In the genomic region with DNA sequence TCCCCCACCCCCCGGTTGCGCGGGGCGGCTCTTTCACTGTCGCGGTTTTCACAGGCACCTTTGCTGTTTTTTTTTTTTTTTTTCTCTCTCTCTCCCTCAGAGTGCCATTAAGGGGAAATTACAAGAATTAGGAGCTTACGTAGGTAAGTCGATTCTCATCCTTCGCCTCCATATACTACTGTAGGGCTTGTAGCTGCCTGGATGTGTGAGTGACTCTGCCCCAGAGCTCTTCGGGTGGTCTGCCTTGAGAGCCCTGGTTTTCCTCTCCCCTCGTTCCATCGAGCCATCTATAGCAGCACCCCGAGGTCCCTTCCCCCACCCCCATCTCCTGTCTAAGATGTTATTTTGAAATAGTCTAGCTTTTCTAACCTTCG, we compare ENCODE assay signal across 8 mouse cellular contexts. TPM values are rescaled to one million over a fixed set of nuclear protein-coding genes. Genes with fewer than 3 reads are reported as not detected.
A peak's percentile ranks its signal among the peaks of the same experiment; 100 is the strongest.
DNase-seq lines count a peak whose midpoint lies in the region; ATAC-seq lines count a peak whose summit lies in the region.

No protein-coding gene starts in this region.

- H3K27ac ChIP-seq in heart, embryonic 11.5 days (ENCODE audit: low read depth, low read length) = peak overlapping the region; percentile 88
- H3K27ac ChIP-seq in midbrain, embryonic 13.5 days = peak overlapping the region; percentile 94

- H3K4me3 ChIP-seq in heart, embryonic 11.5 days (ENCODE audit: low read depth, low read length) = peak overlapping the region; percentile 89
- peak overlapping the region; percentile 94 for H3K4me3 ChIP-seq in midbrain, embryonic 13.5 days (replicated peaks)

- H3K27me3 ChIP-seq in heart, embryonic 11.5 days (ENCODE audit: control insufficient read depth, insufficient read depth, low read length) = no peaks in the 10 kb centered on the region
- no peaks in the 10 kb centered on the region for H3K27me3 ChIP-seq in midbrain, embryonic 13.5 days

- H3K9ac ChIP-seq in heart, embryonic 11.5 days (ENCODE audit: low read depth, low read length) = peak overlapping the region; percentile 94
- peak overlapping the region; percentile 95 for H3K9ac ChIP-seq in midbrain, embryonic 13.5 days (replicated peaks)

- H3K4me2 ChIP-seq in heart, embryonic 11.5 days = peak overlapping the region; percentile 69
- peak overlapping the region; percentile 70 for H3K4me2 ChIP-seq in midbrain, embryonic 13.5 days (replicated peaks)

- ATAC-seq in heart, embryonic 11.5 days (replicated peaks; ENCODE audit: insufficient number of reproducible peaks, low FRiP score, low TSS enrichment) = no peak
- peak; percentile 31 for ATAC-seq in CD4-positive, CD25-positive, alpha-beta regulatory T cell, adult 4 months
- ATAC-seq in inflammation-experienced regulatory T-cells, adult 6 months = peak; percentile 33
- peak; percentile 72 for ATAC-seq in midbrain, embryonic 13.5 days
- ATAC-seq in monocyte, adult 5-6 weeks (replicated peaks; ENCODE audit: insufficient number of reproducible peaks, low FRiP score, low TSS enrichment, poor library complexity, severe bottlenecking) = no peak

- H3K36me3 ChIP-seq in heart, embryonic 11.5 days (ENCODE audit: control insufficient read depth, insufficient read depth, low read length) = 0 out of 2 replicates have a peak, but pooled peaks cover 3% of the 10 kb centered on the region
- no peaks in the 10 kb centered on the region for H3K36me3 ChIP-seq in midbrain, embryonic 13.5 days

- H3K4me1 ChIP-seq in heart, embryonic 11.5 days (ENCODE audit: control insufficient read depth, insufficient read depth, low read length) = peaks cover 10% of the 10 kb centered on the region
- peaks cover 42% of the 10 kb centered on the region for H3K4me1 ChIP-seq in midbrain, embryonic 13.5 days (replicated peaks)

- 1% methylated on average over 14 of the region's 14 CpGs for WGBS in heart, embryonic 11.5 days (ENCODE audit: insufficient replicate concordance)
- WGBS in midbrain, embryonic 13.5 days = 2% methylated on average over 14 of the region's 14 CpGs

- no peaks in the 10 kb centered on the region for H3K9me3 ChIP-seq in heart, embryonic 11.5 days (replicated peaks; ENCODE audit: control insufficient read depth, low read length)
- H3K9me3 ChIP-seq in midbrain, embryonic 13.5 days = no peaks in the 10 kb centered on the region

- DNase-seq in heart, adult 8-10 months (ENCODE audit: low spot score) = no peak
- peak; percentile 47 for DNase-seq in embryo, embryonic 10.5 days (ENCODE audit: low spot score)
- no peak for DNase-seq in gastrocnemius, adult 8-10 months (ENCODE audit: low spot score in 2 of 2)

RNA-seq across cellular contexts. Expression of gene Zc3h14, which starts 0.6 kb away (rescaled TPM):
- 110 TPM in 2 replicates for polyA plus RNA-seq in heart, embryonic 11.5 days (2014; fragmentation: Nextera tagmentation; extraction: Ambion mirVana)
- 10 to 100 TPM; 60.1 to 63.9 (median 61.8) TPM for total RNA-seq in heart, adult 8-10 months (2022)
- 10 to 100 TPM; 35.2 to 39.0 TPM for polyA plus RNA-seq in CD4-positive, CD25-positive, alpha-beta regulatory T cell, adult 4 months (2017; shearing (Covaris generic))
- polyA plus RNA-seq in inflammation-experienced regulatory T-cells, adult 6 months (2017; shearing (Covaris generic)) = 10 to 100 TPM; 36.1 to 39.8 (median 37.1) TPM
- polyA plus RNA-seq in midbrain, embryonic 13.5 days (2015; fragmentation: Nextera tagmentation; extraction: Ambion mirVana) = 116 and 124 TPM in 2 replicates
- 10 to 100 TPM; 46.7 to 55.3 (median 49.1) TPM for total RNA-seq in gastrocnemius, adult 8-10 months (2022)
- total RNA-seq in monocyte, adult 5-6 weeks (2017) = 54.5 to 93.2 TPM (median 92.7 TPM) in 3 replicates

RNA-seq across cellular contexts. Expression of gene Ptpn21, which starts 10.2 kb away (rescaled TPM):
- polyA plus RNA-seq in heart, embryonic 11.5 days (2014; fragmentation: Nextera tagmentation; extraction: Ambion mirVana) = 10.4 and 13.0 TPM in 2 replicates
- 10 to 100 TPM; 26.0 to 37.7 (median 30.3) TPM for total RNA-seq in heart, adult 8-10 months (2022)
- 1 to 10 TPM; 4.7 to 6.9 TPM for polyA plus RNA-seq in CD4-positive, CD25-positive, alpha-beta regulatory T cell, adult 4 months (2017; shearing (Covaris generic))
- polyA plus RNA-seq in inflammation-experienced regulatory T-cells, adult 6 months (2017; shearing (Covaris generic)) = 1 to 10 TPM; 4.0 to 6.4 (median 4.8) TPM
- polyA plus RNA-seq in midbrain, embryonic 13.5 days (2015; fragmentation: Nextera tagmentation; extraction: Ambion mirVana) = 5.7 and 6.9 TPM in 2 replicates
- 10 to 100 TPM; 35.2 to 44.5 (median 39.7) TPM for total RNA-seq in gastrocnemius, adult 8-10 months (2022)
- total RNA-seq in monocyte, adult 5-6 weeks (2017) = 0.57 to 4.3 TPM (median 1.2 TPM) in 3 replicates

Comparison
In these comparisons a context has a peak if more than half of its experiments do, and no peak if none do; other contexts are left out.
1. ATAC-seq: peak in CD4-positive, CD25-positive, alpha-beta regulatory T cell, adult 4 months (single experiment), inflammation-experienced regulatory T-cells, adult 6 months (single experiment) and midbrain, embryonic 13.5 days (single experiment); none in heart, embryonic 11.5 days (single experiment) and monocyte, adult 5-6 weeks (single experiment).